9 mouse cellular contexts compared by ENCODE assay signal in the genomic region with DNA sequence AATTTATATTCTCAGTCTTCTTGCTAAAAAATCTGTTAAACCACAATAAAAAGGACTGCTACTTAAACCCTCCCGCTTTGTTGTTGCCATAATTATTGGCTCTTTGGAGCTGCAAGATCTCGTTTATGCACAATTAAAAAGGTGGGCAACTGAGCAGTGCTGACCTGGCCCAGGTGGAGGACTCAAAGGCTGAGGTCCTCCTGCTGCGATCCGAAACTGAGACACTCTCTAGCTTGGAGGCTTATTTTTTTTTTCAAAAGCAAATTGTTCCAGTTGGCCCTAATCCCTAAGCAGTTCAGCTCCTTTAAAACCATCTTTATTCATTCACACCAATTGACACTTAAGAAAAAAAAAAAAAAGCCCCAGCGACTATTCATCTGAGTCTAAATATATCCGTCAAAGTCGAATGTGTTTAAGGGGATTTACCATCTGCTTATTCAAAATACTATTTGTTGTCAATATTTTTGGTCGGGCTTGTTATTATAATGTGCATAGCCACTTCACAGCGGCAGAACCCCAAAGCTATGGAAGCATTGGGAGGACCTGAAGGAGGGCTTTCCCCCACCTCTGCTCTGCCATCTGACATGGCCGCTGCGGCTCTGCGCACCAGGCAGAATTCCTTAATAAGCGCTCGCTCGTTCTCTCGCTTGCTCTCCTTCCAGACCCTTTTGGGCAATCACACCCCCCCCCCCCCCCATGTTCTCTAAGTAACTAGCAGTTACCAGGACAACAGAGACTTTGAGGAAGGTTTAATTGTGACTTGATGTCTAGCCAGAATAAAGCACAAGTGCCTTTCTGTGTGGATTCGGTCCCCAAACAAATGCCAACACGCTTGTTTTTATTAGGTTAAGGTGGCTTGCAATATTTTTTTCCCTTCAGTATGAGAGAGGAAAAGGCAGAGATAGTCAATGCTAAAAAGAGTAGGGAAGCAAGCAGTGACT.
DNase-seq lines count a peak whose midpoint lies in the region; ATAC-seq and TF ChIP-seq lines count a peak whose summit lies in the region.
"Had no signal": no experiment of that assay in that cellular context is flagged by ENCODE, and none has a peak within 500 bp of the region (broad histone marks: within the 10 kb centered on the region; RNA-seq: fewer than 3 reads in every experiment).

No protein-coding gene starts in this region.

- 0 out of 2 replicates have a peak overlapping the region, but pooled peaks have one; percentile 14 for H3K4me3 ChIP-seq in forebrain, postnatal 0 days (ENCODE audit: low read depth, low read length)
- H3K4me3 ChIP-seq in midbrain, embryonic 16.5 days (ENCODE audit: low read depth, low read length): no peak overlapping the region

- DNase-seq in layer of hippocampus, postnatal 14 days (ENCODE audit: low spot score in 2 of 2): peak; percentile 37 to 63
- DNase-seq in layer of hippocampus, adult 8-10 months (ENCODE audit: low spot score in 2 of 2): no peak
- peak; percentile 46 for DNase-seq in embryo, embryonic 10.5 days (ENCODE audit: low spot score)
- peak; percentile 77 for DNase-seq in forebrain, postnatal 0 days
- DNase-seq in gastrocnemius, postnatal 14 days: no peak
- no peak for DNase-seq in liver
- DNase-seq: cerebellum, adult 9-10 months had no signal

- H3K4me2 ChIP-seq in forebrain, postnatal 0 days (ENCODE audit: low read depth): peak overlapping the region; percentile 46
- peak overlapping the region; percentile 45 for H3K4me2 ChIP-seq in midbrain, embryonic 16.5 days (ENCODE audit: low read length)

- TF ChIP-seq CTCF in forebrain, postnatal 0 days (IDR thresholded peaks at IDR 0.05; ENCODE audit: low read depth): no peak

- H3K27ac ChIP-seq in forebrain, postnatal 0 days (ENCODE audit: low read depth, low read length): peak overlapping the region; percentile 78
- peak overlapping the region; percentile 53 for H3K27ac ChIP-seq in midbrain, embryonic 16.5 days (ENCODE audit: low read length)

- peak; percentile 77 for ATAC-seq in forebrain, postnatal 0 days
- peak; percentile 60; the same call in 1 of the 2 replicates for ATAC-seq in midbrain, embryonic 16.5 days
- ATAC-seq in frontal cortex, adult (ENCODE audit: low TSS enrichment): no peak

- no peaks in the 10 kb centered on the region for H3K36me3 ChIP-seq in forebrain, postnatal 0 days (ENCODE audit: insufficient read depth)
- no peaks in the 10 kb centered on the region for H3K36me3 ChIP-seq in midbrain, embryonic 16.5 days (ENCODE audit: control insufficient read depth, insufficient read depth, low read length)

- H3K27me3 ChIP-seq in forebrain, postnatal 0 days (ENCODE audit: insufficient read depth, low read length): no peaks in the 10 kb centered on the region
- H3K27me3 ChIP-seq in midbrain, embryonic 16.5 days (ENCODE audit: control insufficient read depth, insufficient read depth, low read depth, low read length): peaks cover 4% of the 10 kb centered on the region; the same call in 1 of the 2 replicates

- H3K9me3 ChIP-seq in forebrain, postnatal 0 days (ENCODE audit: low read length): no peaks in the 10 kb centered on the region
- H3K9me3 ChIP-seq in midbrain, embryonic 16.5 days (replicated peaks; ENCODE audit: control insufficient read depth, low read length, poor library complexity, severe bottlenecking): no peaks in the 10 kb centered on the region

- H3K9ac ChIP-seq in forebrain, postnatal 0 days: peak overlapping the region; percentile 11
- H3K9ac ChIP-seq in midbrain, embryonic 16.5 days (ENCODE audit: low read depth, low read length): no peak overlapping the region

- WGBS in forebrain, postnatal 0 days: 4% methylated on average over 18 of the region's 18 CpGs
- 9% methylated on average over 18 of the region's 18 CpGs for WGBS in midbrain, embryonic 16.5 days

- intact Hi-C loops in gastrocnemius, postnatal 14 days (cut with DNase I; ENCODE audit: low total_unique reads): no loop called here

- peaks cover 13% of the 10 kb centered on the region; the same call in 1 of the 2 replicates for H3K4me1 ChIP-seq in forebrain, postnatal 0 days (ENCODE audit: insufficient read depth)
- peaks cover 22% of the 10 kb centered on the region for H3K4me1 ChIP-seq in midbrain, embryonic 16.5 days (ENCODE audit: control insufficient read depth, insufficient read depth, low read length)

Comparison
In these comparisons a context has a peak if more than half of its experiments do, and no peak if none do; other contexts are left out.
1. DNase-seq: peak in layer of hippocampus, postnatal 14 days (2 of 2), embryo, embryonic 10.5 days (single experiment) and forebrain, postnatal 0 days (single experiment); none in layer of hippocampus, adult 8-10 months (0 of 2), gastrocnemius, postnatal 14 days (single experiment) and liver (single experiment).